Mouse (Mus musculus): ENCODE results near the gene Omt2a.
"Not testable (repeated sequence)": the region's sequence is repeated elsewhere in the genome, so short reads cannot be mapped to it uniquely, and the experiment has no call there.

Omt2a gene

DNA sequence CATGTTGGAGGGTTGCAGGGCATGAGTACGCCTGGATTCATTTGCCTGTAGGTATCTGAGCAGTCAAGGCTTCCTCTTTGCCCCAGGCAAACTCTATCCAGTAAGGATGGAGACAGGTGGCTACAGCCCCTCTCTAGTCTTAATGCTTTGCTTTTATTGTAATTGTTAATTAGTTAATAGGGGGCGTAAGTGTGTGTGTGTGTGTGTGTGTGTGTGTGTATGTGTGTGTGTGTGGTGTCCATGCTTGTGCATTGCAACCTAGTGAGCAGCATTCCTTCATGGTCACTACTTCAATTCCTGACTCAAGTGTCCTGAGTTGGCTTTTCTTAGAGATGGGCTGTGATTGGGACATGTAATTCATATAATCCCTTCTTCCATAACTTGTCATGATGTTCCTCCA lies at the start of gene Omt2a:
Gene Omt2a (minus strand): TSS at position 101 of the 400 bp plus-strand sequence.
- no peak for DNase-seq

GRCm38 (mm10) chr9:78363374-78363773 lies 48.8 kb upstream of the Omt2a start:
- DNase-seq = no peak

- no peak for DNase-seq
These were observed 45.9 kb upstream of the Omt2a start for GRCm38 (mm10) chr9:78360484-78360872.

- DNase-seq = no peak
These were observed 45.3 kb upstream of the Omt2a start for GRCm38 (mm10) chr9:78359750-78360483.

GRCm38 (mm10) chr9:78358053-78358452 lies 43.5 kb upstream of the Omt2a start:
- DNase-seq = peak; percentile 78 to 92

GRCm38 (mm10) chr9:78355611-78356010 lies 41.0 kb upstream of the Omt2a start, which contains the start of gene Gsta2:
Gsta2 (minus strand) TSS chr9:78355788.
- no peak for DNase-seq

GRCm38 (mm10) chr9:78354665-78355578 lies 40.3 kb upstream of the Omt2a start:
- DNase-seq = peak; percentile 48 to 75

GRCm38 (mm10) chr9:78351504-78352220 lies 37.1 kb upstream of the Omt2a start:
- DNase-seq = peak in 1 of 2 experiments; percentile 16

DNA sequence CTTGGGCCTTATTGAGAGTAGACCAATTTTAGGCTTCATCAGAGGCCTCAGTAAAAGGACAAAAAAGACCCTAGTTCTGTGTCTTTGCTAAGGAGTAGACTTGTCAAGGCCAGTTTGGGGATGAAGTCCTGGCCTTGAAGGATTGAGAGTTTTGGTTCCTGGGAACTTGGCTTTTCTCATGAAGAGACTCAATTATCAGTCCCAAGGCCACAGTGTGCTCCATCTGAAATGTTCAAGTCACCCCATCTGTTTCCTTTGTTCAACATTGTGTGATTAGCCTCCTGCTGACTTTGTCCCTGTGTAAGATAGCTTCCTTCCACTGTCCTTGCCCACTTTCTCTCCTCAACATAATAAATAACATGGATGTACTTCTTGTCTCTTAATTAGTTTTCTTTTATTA lies 35.4 kb upstream of the Omt2a start:
- DNase-seq = not testable (repeated sequence)

GRCm38 (mm10) chr9:78349141-78349540 lies 34.5 kb upstream of the Omt2a start:
- DNase-seq = peak; percentile 57 to 63

- peak; percentile 79 to 93 for DNase-seq
These were observed 33.8 kb upstream of the Omt2a start for GRCm38 (mm10) chr9:78348206-78349004.

DNA sequence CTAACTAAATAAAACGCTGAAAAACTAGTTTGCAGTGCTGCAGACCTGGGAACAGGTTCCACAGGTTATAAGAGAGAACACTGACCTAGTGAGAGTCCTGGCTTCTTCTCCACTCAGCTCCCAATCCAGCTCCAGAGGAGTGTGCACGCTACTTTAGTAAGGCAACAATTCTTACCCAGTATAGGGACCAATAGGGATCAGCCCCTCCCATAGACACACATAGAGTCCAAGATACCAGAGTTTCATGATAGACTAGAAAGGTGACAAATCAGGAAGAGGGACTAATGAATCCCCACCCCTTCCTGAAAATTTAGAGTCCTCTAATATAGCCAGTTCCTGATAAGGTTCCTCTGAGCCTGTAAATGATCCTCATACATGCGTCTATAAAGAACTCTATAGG lies 32.4 kb upstream of the Omt2a start:
- peak; percentile 18 to 72 for DNase-seq

DNA sequence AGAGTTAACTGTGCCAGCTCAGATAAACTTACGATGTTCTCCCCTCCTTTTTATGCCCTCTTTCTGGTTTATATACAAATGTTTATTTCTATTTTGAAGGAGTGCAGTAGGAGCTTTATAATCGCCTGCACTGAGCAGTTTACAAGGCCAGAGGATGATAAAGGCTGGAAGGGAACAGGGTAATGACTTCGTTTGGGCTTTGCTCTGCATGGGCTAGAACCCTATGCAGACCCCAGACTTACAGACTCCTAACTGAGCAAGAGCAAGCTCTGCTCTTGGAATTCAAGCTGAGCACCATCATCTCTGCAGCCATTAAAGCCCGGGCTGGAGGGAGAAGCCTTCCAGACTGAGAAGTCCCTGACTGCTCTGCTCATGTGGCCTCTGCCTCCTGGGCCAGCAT lies 30.6 kb upstream of the Omt2a start:
- DNase-seq = not testable (repeated sequence)

GRCm38 (mm10) chr9:78343055-78343454 lies 28.5 kb upstream of the Omt2a start:
- DNase-seq = peak; percentile 33 to 47

DNA sequence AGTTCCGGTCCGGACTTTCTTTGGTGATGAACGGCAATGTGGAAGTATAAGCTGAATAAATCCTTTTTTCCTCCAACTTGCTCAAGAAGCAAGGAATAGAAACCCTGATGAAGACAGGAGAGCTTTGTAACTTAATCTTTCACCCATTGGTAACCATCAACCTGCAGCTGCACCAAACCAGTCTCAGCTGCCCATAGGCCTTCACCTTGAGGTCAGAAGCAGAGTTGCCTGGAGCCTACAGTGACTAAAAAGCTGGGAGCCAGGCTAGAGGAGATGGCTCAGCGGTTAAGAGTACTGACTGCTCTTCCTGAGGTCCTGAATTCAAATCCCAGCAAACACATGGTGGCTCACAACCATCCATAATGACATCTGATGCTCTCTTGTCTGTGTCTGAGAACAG lies 27.9 kb upstream of the Omt2a start:
- DNase-seq = peak in 1 of 2 experiments; percentile 21

DNA sequence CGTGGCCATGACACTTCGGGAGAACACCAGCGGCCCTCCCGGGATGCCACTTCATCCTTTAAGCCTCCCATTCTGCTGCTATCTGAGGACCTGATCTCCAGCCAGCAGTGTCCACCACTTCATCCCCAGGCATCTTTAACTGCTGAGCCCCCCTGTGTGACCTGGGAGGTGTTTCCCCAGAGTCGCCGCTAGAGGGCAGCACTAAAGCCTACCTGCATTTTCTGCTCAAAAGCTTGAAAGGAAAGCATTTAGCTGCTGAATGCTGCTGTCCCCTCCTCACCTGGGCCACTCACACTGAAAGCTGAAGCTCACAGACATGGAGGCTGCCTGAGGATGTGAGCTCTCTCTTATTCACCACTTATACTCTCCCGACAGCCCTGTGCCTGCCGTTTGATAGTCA lies 25.7 kb upstream of the Omt2a start:
- DNase-seq = peak in 1 of 2 experiments; percentile 70

DNA sequence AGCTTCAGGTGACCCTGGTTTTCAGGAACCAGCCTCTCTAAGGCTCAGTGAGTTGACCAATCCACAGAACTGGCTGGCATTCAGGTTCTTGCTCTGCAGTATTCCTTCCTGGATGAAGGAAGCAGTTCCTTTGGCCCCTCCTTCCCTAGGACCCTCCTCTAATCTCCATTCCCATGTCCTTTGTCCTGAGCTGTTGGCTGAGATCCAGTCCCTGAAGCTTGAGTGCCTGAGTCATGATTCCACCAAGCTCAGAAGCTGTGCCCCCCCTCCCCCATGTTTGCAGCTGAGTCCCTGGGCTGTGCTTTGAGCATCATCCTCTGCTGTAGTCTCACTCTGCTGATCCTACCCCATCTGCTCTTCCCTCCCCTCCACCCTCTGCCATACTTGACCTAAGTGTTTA lies 22.5 kb upstream of the Omt2a start:
- DNase-seq = peak in 1 of 2 experiments; percentile 37

DNA sequence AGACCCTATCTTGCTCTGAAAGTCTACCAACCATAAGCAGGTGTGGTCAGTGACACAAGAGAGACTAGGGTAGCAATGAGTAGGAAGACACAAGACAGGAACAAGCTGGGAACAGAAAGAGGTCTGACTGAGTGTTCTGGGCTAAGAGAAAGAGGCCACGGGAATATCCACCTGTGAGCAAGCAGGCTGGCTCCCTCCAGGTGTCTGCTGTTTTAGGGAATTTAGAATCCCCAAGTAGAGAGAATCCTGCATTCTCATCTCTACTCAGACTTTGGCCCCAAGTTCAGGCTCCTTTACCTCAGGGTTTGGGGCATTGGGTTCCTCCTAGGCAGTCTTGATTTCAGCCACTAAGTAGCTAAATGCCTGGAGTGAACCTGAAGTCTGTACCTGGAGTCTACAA lies 12.7 kb upstream of the Omt2a start, which contains the start of gene Omt2b:
Gene Omt2b (plus strand): TSS at position 301 of the 400 bp plus-strand sequence.
- not testable (repeated sequence) for DNase-seq

GRCm38 (mm10) chr9:78319499-78319898 lies 4.9 kb upstream of the Omt2a start:
- DNase-seq = peak in 1 of 2 experiments; percentile 21

DNA sequence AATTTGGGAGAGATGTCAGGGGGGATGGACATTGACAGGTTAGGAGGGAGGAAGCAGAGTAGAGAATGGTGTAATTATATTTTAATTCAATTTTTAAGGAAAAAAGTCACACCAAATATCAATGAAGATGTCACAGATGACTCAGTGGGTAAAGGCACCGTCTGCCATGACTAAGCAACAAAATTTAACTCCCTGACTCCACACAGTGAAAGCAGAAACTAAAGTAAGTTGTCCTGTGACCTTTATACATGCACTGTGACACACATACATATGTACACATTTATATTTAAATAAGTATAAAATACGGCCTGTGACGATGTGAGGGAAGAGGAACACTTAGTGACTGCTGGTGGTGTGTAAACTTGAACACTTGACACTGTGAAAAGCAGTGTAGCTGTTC lies 6.5 kb downstream of the Omt2a start:
- DNase-seq = not testable (repeated sequence)

GRCm38 (mm10) chr9:78299143-78299542 lies 15.5 kb downstream of the Omt2a start:
- not testable (repeated sequence) for DNase-seq

- no peak for DNase-seq
These were observed 16.4 kb downstream of the Omt2a start for GRCm38 (mm10) chr9:78298232-78298631.
